Comparison of ENCODE assay signal across 12 mouse cellular contexts in the genomic region with DNA sequence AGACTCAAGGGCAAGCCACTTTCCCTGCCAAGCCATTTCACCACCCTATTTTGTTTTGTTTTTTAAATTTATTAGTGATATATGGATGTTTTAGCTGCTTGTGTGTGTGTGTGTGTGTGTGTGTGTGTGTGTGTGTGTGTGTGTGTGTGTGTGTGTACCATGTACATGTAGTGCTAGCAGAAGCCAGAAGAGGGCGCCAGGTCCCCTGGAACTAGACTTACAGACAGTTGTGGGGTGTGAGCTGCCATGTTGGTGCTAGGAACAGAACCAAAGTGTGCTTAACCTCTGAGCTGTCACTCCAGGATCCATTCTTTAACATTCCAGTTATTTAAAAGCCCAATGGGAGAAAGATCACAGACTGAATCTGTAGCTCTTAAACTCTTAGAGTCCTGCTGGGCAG. TPM values are rescaled to one million over a fixed set of nuclear protein-coding genes. Genes with fewer than 3 reads are reported as not detected.
A peak's percentile ranks its signal among the peaks of the same experiment; 100 is the strongest.
DNase-seq lines count a peak whose midpoint lies in the region; ATAC-seq and TF ChIP-seq lines count a peak whose summit lies in the region.
"Had no signal": no experiment of that assay in that cellular context is flagged by ENCODE, and none has a peak within 500 bp of the region (broad histone marks: within the 10 kb centered on the region; RNA-seq: fewer than 3 reads in every experiment).

No protein-coding gene starts in this region.

- 71% methylated on average over 1 of the region's 1 CpGs for WGBS in intestine, postnatal 0 days
- WGBS in intestine, embryonic 15.5 days: 91% methylated on average over 1 of the region's 1 CpGs

- H3K27ac ChIP-seq in intestine, postnatal 0 days (ENCODE audit: low read depth, low read length): no peak overlapping the region
- no peak overlapping the region for H3K27ac ChIP-seq in intestine, embryonic 15.5 days
- H3K27ac ChIP-seq: forebrain, embryonic 10.5 days; kidney, embryonic 15.5 days; stomach, embryonic 15.5 days had no signal

- H3K9me3 ChIP-seq in intestine, postnatal 0 days (ENCODE audit: control insufficient read depth): no peaks in the 10 kb centered on the region
- no peaks in the 10 kb centered on the region for H3K9me3 ChIP-seq in intestine, embryonic 15.5 days
- H3K9me3 ChIP-seq: kidney, embryonic 15.5 days; stomach, embryonic 15.5 days had no signal

- H3K4me2 ChIP-seq in intestine, postnatal 0 days (replicated peaks; ENCODE audit: low read depth): no peak overlapping the region
- no peak overlapping the region for H3K4me2 ChIP-seq in intestine, embryonic 15.5 days (replicated peaks)
- H3K4me2 ChIP-seq: kidney, embryonic 15.5 days; stomach, embryonic 15.5 days had no signal

- H3K4me3 ChIP-seq in intestine, postnatal 0 days (ENCODE audit: low read depth, low read length): no peak overlapping the region
- H3K4me3 ChIP-seq in intestine, embryonic 15.5 days (replicated peaks): no peak overlapping the region
- H3K4me3 ChIP-seq: forebrain, embryonic 10.5 days; kidney, embryonic 15.5 days; stomach, embryonic 15.5 days had no signal

- no peaks in the 10 kb centered on the region for H3K27me3 ChIP-seq in intestine, postnatal 0 days (replicated peaks; ENCODE audit: control insufficient read depth, insufficient read depth, low read length)
- H3K27me3 ChIP-seq in intestine, embryonic 15.5 days (replicated peaks): no peaks in the 10 kb centered on the region
- H3K27me3 ChIP-seq: kidney, embryonic 15.5 days; stomach, embryonic 15.5 days had no signal

- no peak for ATAC-seq in CD4-positive, CD25-positive, alpha-beta regulatory T cell, adult 4 months
- ATAC-seq in intestine, postnatal 0 days: no peak
- no peak for ATAC-seq in intestine, embryonic 15.5 days

- H3K9ac ChIP-seq in intestine, postnatal 0 days (ENCODE audit: low read depth, low read length): no peak overlapping the region
- no peak overlapping the region for H3K9ac ChIP-seq in intestine, embryonic 15.5 days
- H3K9ac ChIP-seq: kidney, embryonic 15.5 days; stomach, embryonic 15.5 days had no signal

- peaks cover 27% of the 10 kb centered on the region for H3K36me3 ChIP-seq in intestine, postnatal 0 days (ENCODE audit: control insufficient read depth, insufficient read depth)
- peaks cover 17% of the 10 kb centered on the region for H3K36me3 ChIP-seq in intestine, embryonic 15.5 days

- TF ChIP-seq CTCF in intestine, postnatal 0 days (IDR thresholded peaks at IDR 0.05; ENCODE audit: low read depth): peak; percentile 44

- H3K4me1 ChIP-seq in intestine, postnatal 0 days (replicated peaks; ENCODE audit: control insufficient read depth, insufficient read depth, low read length): peaks cover 5% of the 10 kb centered on the region; the same call in 1 of the 2 replicates
- peaks cover 9% of the 10 kb centered on the region; the same call in 1 of the 2 replicates for H3K4me1 ChIP-seq in intestine, embryonic 15.5 days (replicated peaks)

- DNase-seq in CD4-positive, CD25-positive, alpha-beta regulatory T cell, adult 2 months (ENCODE audit: low read depth, low spot score): peak; percentile 36
- peak; percentile 19 for DNase-seq in lung, postnatal 36 days
- no peak for DNase-seq in lung, postnatal 25 days (ENCODE audit: low spot score)
- DNase-seq in induced T-regulatory cell, adult 2 months (ENCODE audit: low read depth): peak; percentile 42
- no peak for DNase-seq in frontal cortex, postnatal 10 days (ENCODE audit: low spot score in 2 of 2)
- DNase-seq: midbrain, embryonic 14.5 days had no signal

RNA-seq across cellular contexts. Expression of gene Tubg1, which starts 7.3 kb away (rescaled TPM):
- 10 to 100 TPM; 24.9 to 34.0 TPM for polyA plus RNA-seq in CD4-positive, CD25-positive, alpha-beta regulatory T cell, adult 4 months (2017; shearing (Covaris generic))
- polyA plus RNA-seq in intestine, postnatal 0 days (2015; fragmentation: Nextera tagmentation; extraction: Ambion mirVana): 20.0 and 20.6 TPM in 2 replicates
- polyA plus RNA-seq in intestine, embryonic 15.5 days (2015; fragmentation: Nextera tagmentation; extraction: Ambion mirVana): 58.7 and 59.2 TPM in 2 replicates

RNA-seq across cellular contexts. Expression of gene Retreg3, which starts 7.4 kb away (rescaled TPM):
- polyA plus RNA-seq in CD4-positive, CD25-positive, alpha-beta regulatory T cell, adult 4 months (2017; shearing (Covaris generic)): 10 to 100 TPM; 16.1 to 27.9 TPM
- 10.3 and 12.3 TPM in 2 replicates for polyA plus RNA-seq in intestine, postnatal 0 days (2015; fragmentation: Nextera tagmentation; extraction: Ambion mirVana)
- polyA plus RNA-seq in intestine, embryonic 15.5 days (2015; fragmentation: Nextera tagmentation; extraction: Ambion mirVana): 17.0 and 17.2 TPM in 2 replicates

RNA-seq across cellular contexts. Expression of gene Tubg2, which starts 28.6 kb away (rescaled TPM):
- polyA plus RNA-seq in CD4-positive, CD25-positive, alpha-beta regulatory T cell, adult 4 months (2017; shearing (Covaris generic)): 1 to 10 TPM; 1.4 to 3.5 TPM
- polyA plus RNA-seq in intestine, postnatal 0 days (2015; fragmentation: Nextera tagmentation; extraction: Ambion mirVana): 2.5 and 2.8 TPM in 2 replicates
- 4.4 and 4.8 TPM in 2 replicates for polyA plus RNA-seq in intestine, embryonic 15.5 days (2015; fragmentation: Nextera tagmentation; extraction: Ambion mirVana)

RNA-seq across cellular contexts. Expression of gene Psmc3ip, which starts 31.8 kb away (rescaled TPM):
- polyA plus RNA-seq in CD4-positive, CD25-positive, alpha-beta regulatory T cell, adult 4 months (2017; shearing (Covaris generic)): 1 to 10 TPM; 8.4 to 9.8 TPM
- polyA plus RNA-seq in intestine, postnatal 0 days (2015; fragmentation: Nextera tagmentation; extraction: Ambion mirVana): 9.1 and 10.5 TPM in 2 replicates
- polyA plus RNA-seq in intestine, embryonic 15.5 days (2015; fragmentation: Nextera tagmentation; extraction: Ambion mirVana): 22.6 and 23.4 TPM in 2 replicates

RNA-seq across cellular contexts. Expression of gene Mlx, which starts 40.0 kb away (rescaled TPM):
- polyA plus RNA-seq in CD4-positive, CD25-positive, alpha-beta regulatory T cell, adult 4 months (2017; shearing (Covaris generic)): 10 to 100 TPM; 60.2 to 68.1 TPM
- polyA plus RNA-seq in intestine, postnatal 0 days (2015; fragmentation: Nextera tagmentation; extraction: Ambion mirVana): 93.3 and 96.4 TPM in 2 replicates
- polyA plus RNA-seq in intestine, embryonic 15.5 days (2015; fragmentation: Nextera tagmentation; extraction: Ambion mirVana): 65.0 and 65.4 TPM in 2 replicates

Comparison
In these comparisons a context has a peak if more than half of its experiments do, and no peak if none do; other contexts are left out.
1. DNase-seq: peak in CD4-positive, CD25-positive, alpha-beta regulatory T cell, adult 2 months (single experiment), lung, postnatal 36 days (single experiment) and induced T-regulatory cell, adult 2 months (single experiment); none in lung, postnatal 25 days (single experiment) and frontal cortex, postnatal 10 days (0 of 2).